Mouse (Mus musculus): ENCODE data around the gene Slc18a3. TPM values are rescaled to one million over a fixed set of nuclear protein-coding genes. Genes with fewer than 3 reads are reported as not detected.

Slc18a3 gene
- not detected in 2 replicates for polyA plus RNA-seq (2012; rRNA removed)

DNA sequence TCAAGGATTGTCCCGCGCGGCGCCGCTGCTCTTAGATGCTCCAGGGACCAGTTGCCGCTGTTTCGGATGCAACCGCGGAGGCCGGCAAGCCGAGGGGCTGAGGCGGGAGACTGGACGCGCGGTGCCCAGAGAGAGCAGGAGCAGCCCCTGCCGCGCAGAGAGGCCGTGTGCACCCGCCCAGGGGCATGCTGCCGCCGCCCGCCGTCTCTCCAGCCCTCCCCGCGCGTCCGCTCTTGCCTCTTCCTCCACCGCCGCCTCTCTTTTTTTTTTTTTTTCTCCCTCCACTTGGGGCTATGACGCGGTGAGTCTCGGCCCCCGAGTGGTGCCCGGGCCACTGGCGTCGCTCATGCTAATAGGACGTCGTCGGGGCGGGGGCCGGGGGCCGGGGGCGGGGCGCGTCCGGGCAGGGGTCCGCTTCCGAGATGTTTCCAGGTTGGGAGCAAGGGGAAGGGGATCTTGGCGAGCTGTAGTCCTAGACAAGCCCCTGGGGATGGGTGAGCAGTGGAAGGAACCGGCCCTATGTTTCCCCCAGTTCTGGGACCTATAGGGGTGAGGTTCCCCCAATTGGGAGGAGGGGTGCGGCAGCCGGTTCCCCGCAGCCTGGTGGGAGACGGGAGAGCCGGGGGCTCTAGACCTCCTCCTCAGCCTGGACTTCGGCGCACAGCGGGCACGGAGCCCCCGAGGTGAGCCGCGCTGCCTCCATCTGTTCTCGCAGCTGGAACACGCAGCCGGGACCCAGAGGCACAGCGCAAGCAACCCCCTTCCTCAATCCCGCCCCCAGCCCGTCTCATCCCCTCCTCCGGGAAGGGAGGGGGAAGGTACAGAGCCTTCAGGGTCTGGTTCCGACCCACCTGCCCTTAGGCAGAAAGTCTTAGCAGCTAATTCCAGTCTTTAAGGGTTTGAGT is at the start of gene Slc18a3:
TSS of gene Slc18a3 (minus strand) at position 250 of the 905 bp plus-strand sequence.

DNA sequence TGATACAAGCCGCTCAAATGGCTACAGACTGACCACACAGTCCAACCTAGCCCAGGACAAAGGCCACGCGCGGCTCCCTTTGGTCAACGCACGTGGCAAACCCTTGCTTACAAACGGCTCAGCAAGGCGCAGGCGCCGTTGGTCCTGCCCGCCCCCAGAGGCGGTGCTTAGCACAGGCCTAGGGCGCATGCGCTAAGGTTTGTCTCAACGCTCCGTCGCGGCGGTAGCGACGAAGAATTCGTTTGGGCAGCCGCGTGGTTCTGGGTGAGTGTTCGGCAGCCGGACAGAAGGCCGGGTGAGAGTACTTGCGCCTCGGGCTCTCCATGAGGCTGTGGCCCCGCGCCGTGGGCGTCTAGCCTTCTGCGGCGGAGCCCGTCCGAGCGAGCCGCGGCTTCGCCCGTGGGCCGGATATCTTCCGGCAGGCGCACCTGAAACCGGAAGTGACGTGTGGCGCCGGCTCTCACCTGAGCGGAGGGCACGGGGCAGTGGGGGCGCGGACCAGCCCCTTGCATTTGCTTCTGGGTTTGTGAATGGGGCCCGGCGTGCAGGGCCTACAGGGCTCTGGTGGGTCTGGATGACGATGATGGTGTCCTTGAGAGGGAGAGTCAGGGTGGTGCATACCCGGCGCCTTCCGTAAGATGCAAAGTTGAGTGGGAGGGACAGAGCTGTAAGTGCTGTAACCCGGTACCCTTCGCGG is 48.8 kb upstream of the Slc18a3 start, which contains the start of gene Ercc6:
TSS of gene Ercc6 (plus strand) at position 186 of the 697 bp plus-strand sequence.

DNA sequence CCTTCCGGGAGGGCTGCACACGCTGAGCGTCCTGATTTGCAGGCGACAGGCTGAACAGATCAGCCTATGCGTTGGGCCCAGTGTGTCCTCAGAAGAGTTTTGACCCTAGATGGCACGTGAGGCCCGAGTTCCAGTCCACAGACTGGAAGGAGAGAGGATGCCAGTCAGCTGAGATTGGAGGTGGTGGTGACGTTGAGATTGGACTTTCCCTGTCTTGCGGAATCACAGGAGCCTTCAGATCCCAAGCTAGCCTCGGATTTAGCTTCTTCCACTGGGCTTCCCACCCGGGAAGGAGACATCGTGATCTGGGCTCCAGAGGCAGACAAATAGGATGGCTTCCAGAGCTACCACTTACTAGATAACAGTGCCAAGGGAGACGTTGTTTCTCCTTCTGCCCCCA is 1.2 kb upstream of the Slc18a3 start, which contains the start of gene Chat:
TSS of gene Chat (minus strand) at position 101 of the 400 bp plus-strand sequence.

Other genes starting within 250 kb of the Slc18a3 start
- gene Ogdhl, start 142.8 kb downstream of the Slc18a3 start, polyA plus RNA-seq (2012; rRNA removed): 0.40 and 0.45 TPM in 2 replicates
- gene 1700024G13Rik, start 76.5 kb downstream of the Slc18a3 start, polyA plus RNA-seq (2012; rRNA removed): not detected in 2 replicates
- gene Chat, start 1.1 kb upstream of the Slc18a3 start, polyA plus RNA-seq (2012; rRNA removed): not detected in 2 replicates
- 3.5 and 3.9 TPM in 2 replicates for gene Ercc6, start 48.7 kb upstream of the Slc18a3 start, polyA plus RNA-seq (2012; rRNA removed)
- gene Prrxl1, start 134.6 kb upstream of the Slc18a3 start, polyA plus RNA-seq (2012; rRNA removed): not detected in 2 replicates
- gene 3425401B19Rik, start 220.4 kb upstream of the Slc18a3 start, polyA plus RNA-seq (2012; rRNA removed): 0.03 TPM in 1 of 2 replicates, not detected in the other